Comparison of ENCODE assay signal across 14 mouse cellular contexts in the genomic region with DNA sequence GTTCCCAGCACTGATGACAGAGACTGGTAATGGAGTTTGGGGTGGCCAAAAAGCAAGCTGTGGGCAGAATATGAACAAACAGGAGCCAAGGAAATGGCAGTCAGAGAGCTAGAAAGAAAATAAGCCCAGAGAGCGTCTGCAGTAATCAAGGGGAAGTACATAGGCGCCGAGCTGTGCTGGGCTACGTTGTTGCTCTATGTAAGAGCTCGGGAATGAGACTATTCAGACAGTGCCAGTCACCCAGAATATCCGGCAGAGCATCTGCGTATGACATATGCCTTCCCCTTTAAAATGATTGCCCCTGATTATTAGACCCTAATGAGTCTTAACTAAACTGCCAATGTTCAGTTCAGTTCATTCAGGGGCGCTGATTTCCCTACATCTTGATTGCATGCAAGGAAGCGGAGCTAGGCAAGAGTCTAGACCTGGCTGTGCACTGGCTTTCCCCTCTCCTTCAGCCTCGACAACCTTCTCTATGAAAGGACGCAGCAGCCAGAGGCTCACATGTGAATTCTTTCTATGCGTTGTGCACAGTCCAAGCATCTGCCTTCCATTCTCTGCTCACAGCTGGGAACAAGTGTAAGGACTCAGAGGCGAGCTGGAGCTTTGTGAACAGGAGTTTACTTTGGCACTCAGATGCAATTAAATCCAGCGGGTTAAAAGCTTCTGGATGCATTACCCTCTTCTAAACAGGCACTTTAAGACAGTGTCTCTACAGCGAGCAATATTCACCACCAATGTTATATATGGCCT.
DNase-seq lines count a peak whose midpoint lies in the region; ATAC-seq lines count a peak whose summit lies in the region.
"Had no signal": no experiment of that assay in that cellular context is flagged by ENCODE, and none has a peak within 500 bp of the region (broad histone marks: within the 10 kb centered on the region; RNA-seq: fewer than 3 reads in every experiment).

No protein-coding gene starts in this region.

- no peaks in the 10 kb centered on the region for H3K9me3 ChIP-seq in limb, embryonic 15.5 days
- peaks cover 3% of the 10 kb centered on the region; the same call in 1 of the 2 replicates for H3K9me3 ChIP-seq in heart, embryonic 12.5 days (replicated peaks)
- H3K9me3 ChIP-seq: liver, embryonic 15.5 days had no signal

- DNase-seq in heart, adult 11 months, result peak; percentile 90
- DNase-seq in heart, postnatal 14 days, result no peak
- peak; percentile 15 for DNase-seq in brain, adult 2 months (ENCODE audit: low read depth, low spot score)
- peak; percentile 22 for DNase-seq in fibroblast of lung, adult 2 months (ENCODE audit: low read depth)
- no peak for DNase-seq in thymus, postnatal 36 days
- no peak for DNase-seq in layer of hippocampus, adult 11-12 months (ENCODE audit: low spot score)
- DNase-seq: gastrocnemius, postnatal 10 days; kidney, adult 8-10 months; right cerebral cortex, postnatal 4 days; thymus, adult 2 months had no signal

- intact Hi-C loops in heart, postnatal 14 days (cut with DNase I), result no loop called here

- no peak overlapping the region for H3K9ac ChIP-seq in limb, embryonic 15.5 days
- H3K9ac ChIP-seq in heart, embryonic 12.5 days, result no peak overlapping the region
- H3K9ac ChIP-seq: liver, embryonic 15.5 days had no signal

- H3K36me3 ChIP-seq in limb, embryonic 15.5 days, result no peaks in the 10 kb centered on the region
- H3K36me3 ChIP-seq in heart, embryonic 12.5 days, result no peaks in the 10 kb centered on the region
- H3K36me3 ChIP-seq: liver, embryonic 15.5 days had no signal

- ATAC-seq in limb, embryonic 15.5 days (ENCODE audit: insufficient number of reproducible peaks, low FRiP score, low TSS enrichment, low read depth), result peak; percentile 86
- ATAC-seq in heart, embryonic 12.5 days (ENCODE audit: insufficient number of reproducible peaks, low FRiP score), result no peak

- H3K4me2 ChIP-seq in limb, embryonic 15.5 days, result no peak overlapping the region
- no peak overlapping the region for H3K4me2 ChIP-seq in heart, embryonic 12.5 days
- H3K4me2 ChIP-seq: liver, embryonic 15.5 days had no signal

- no peaks in the 10 kb centered on the region for H3K27me3 ChIP-seq in limb, embryonic 15.5 days
- peaks cover 13% of the 10 kb centered on the region for H3K27me3 ChIP-seq in heart, embryonic 12.5 days (replicated peaks)
- H3K27me3 ChIP-seq: liver, embryonic 15.5 days; megakaryocyte, embryonic 14.5 days had no signal

- WGBS in limb, embryonic 15.5 days, result 35% methylated on average over 15 of the region's 15 CpGs
- WGBS in heart, embryonic 12.5 days, result 64% methylated on average over 15 of the region's 15 CpGs

- peaks cover 29% of the 10 kb centered on the region for H3K4me1 ChIP-seq in limb, embryonic 15.5 days
- H3K4me1 ChIP-seq in heart, embryonic 12.5 days (replicated peaks), result no peaks in the 10 kb centered on the region
- H3K4me1 ChIP-seq: liver, embryonic 15.5 days; megakaryocyte, embryonic 14.5 days had no signal

- H3K27ac ChIP-seq in limb, embryonic 15.5 days, result peak overlapping the region; percentile 39
- no peak overlapping the region for H3K27ac ChIP-seq in heart, embryonic 12.5 days (ENCODE audit: poor library complexity, severe bottlenecking)
- H3K27ac ChIP-seq: liver, embryonic 15.5 days had no signal

- no peak overlapping the region for H3K4me3 ChIP-seq in limb, embryonic 15.5 days
- no peak overlapping the region for H3K4me3 ChIP-seq in heart, embryonic 12.5 days
- H3K4me3 ChIP-seq: liver, embryonic 15.5 days; megakaryocyte, embryonic 14.5 days had no signal

Comparison
In these comparisons a context has a peak if more than half of its experiments do, and no peak if none do; other contexts are left out.
1. DNase-seq: peak in heart, adult 11 months (single experiment), brain, adult 2 months (single experiment) and fibroblast of lung, adult 2 months (single experiment); none in heart, postnatal 14 days (0 of 2), thymus, postnatal 36 days (0 of 2) and layer of hippocampus, adult 11-12 months (single experiment).